Mouse (Mus musculus) CD4-positive, CD25-positive, alpha-beta regulatory T cell, adult 2 months (primary cell): ENCODE measurements at regions not wholly inside any gene's neighbourhood (a gene's known extent, or its start where the extent isn't known, plus 50 kb on each side); places are given as distances from the start of the nearest gene placed in this dataset.

ENCODE experiments used
- DNase-seq: peaks from one replicate; pipeline ENCODE4 v3.0.0-alpha.2; 2012; ENCODE audit warnings: low read depth, low spot score

- no peak for DNase-seq
These were observed 86.3 kb upstream of the Irs2 start for GRCm38 (mm10) chr8:11094516-11094915.

- DNase-seq = no peak
These were observed 84.1 kb upstream of the Irs2 start for GRCm38 (mm10) chr8:11092348-11092747.

- DNase-seq = no peak
These were observed 83.6 kb upstream of the Irs2 start for GRCm38 (mm10) chr8:11091675-11092345.

- DNase-seq = no peak
These were observed 80.8 kb upstream of the Irs2 start for GRCm38 (mm10) chr8:11088946-11089665.

- DNase-seq = no peak
These were observed 77.0 kb upstream of the Irs2 start for GRCm38 (mm10) chr8:11085244-11085643.

- no peak for DNase-seq
These were observed 75.8 kb upstream of the Irs2 start for GRCm38 (mm10) chr8:11084051-11084533.

GRCm38 (mm10) chr8:11080813-11081212, 72.6 kb upstream of the Irs2 start:
- DNase-seq = no peak

GRCm38 (mm10) chr8:11079805-11080204, 71.5 kb upstream of the Irs2 start:
- DNase-seq = no peak

GRCm38 (mm10) chr8:11077138-11077537, 68.9 kb upstream of the Irs2 start:
- no peak for DNase-seq

- no peak for DNase-seq
These were observed 62.9 kb upstream of the Irs2 start for GRCm38 (mm10) chr8:11071162-11071561.

- no peak for DNase-seq
These were observed 59.2 kb upstream of the Irs2 start for GRCm38 (mm10) chr8:11067450-11067849.

GRCm38 (mm10) chr8:11065990-11066389, 57.7 kb upstream of the Irs2 start:
- no peak for DNase-seq

- no peak for DNase-seq
These were observed 57.0 kb upstream of the Irs2 start for GRCm38 (mm10) chr8:11065303-11065702.

- no peak for DNase-seq
These were observed 54.8 kb upstream of the Irs2 start for GRCm38 (mm10) chr8:11063058-11063457.

GRCm38 (mm10) chr8:11062348-11062946, 54.2 kb upstream of the Irs2 start:
- DNase-seq = no peak

- no peak for DNase-seq
These were observed 53.5 kb upstream of the Irs2 start for GRCm38 (mm10) chr8:11061711-11062110.

- no peak for DNase-seq
These were observed 52.3 kb upstream of the Irs2 start for GRCm38 (mm10) chr8:11060604-11061003.

GRCm38 (mm10) chr8:11058392-11058791, 50.1 kb upstream of the Irs2 start:
- DNase-seq = no peak
